Mouse (Mus musculus) thymus, postnatal 25 days (tissue): ENCODE results near the gene F2rl3.

Experiments
- DNase-seq: peaks from one replicate; pipeline ENCODE4 v3.0.0; 2022

The F2rl3 gene

DNA sequence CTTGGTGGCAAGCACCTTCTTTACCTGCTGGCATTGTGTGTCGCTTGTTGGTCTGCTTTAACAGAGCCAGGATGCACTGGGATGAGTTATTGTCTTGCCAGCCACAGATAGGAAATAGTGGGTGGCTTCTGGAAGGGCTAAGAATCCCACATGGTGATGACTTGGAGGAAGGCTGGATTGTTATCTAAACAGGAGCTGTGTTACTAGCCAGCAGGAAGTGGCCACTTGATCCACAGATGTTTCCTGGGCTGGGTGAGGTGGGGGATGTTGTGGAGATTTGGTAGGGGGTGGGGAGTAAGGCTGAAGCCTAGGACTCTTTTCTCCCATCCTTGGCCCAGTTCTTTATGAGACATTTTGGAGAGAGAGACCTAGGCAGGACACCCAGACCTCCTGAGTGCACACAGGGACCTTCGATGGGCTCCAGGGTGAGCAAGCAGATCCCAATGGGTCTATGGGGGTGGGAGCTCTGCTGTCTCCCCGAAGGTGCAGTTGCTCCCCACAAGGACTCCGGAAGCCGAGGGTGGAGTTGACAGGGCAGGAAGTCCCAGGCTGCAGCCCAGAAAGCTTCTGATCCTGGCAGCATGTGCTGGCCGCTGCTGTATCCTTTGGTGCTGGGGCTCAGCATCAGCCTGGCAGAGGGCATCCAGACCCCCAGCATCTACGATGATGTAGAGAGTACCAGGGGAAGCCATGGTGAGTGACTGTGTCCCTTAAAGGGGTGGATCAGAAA is at the start of gene F2rl3:
TSS of gene F2rl3 (plus strand) at position 559 of the 730 bp plus-strand sequence.
- DNase-seq = peak; percentile 67

- no peak for DNase-seq
Measured at GRCm38 (mm10) chr8:72712569-72712968, 49.1 kb upstream of the F2rl3 start.

DNA sequence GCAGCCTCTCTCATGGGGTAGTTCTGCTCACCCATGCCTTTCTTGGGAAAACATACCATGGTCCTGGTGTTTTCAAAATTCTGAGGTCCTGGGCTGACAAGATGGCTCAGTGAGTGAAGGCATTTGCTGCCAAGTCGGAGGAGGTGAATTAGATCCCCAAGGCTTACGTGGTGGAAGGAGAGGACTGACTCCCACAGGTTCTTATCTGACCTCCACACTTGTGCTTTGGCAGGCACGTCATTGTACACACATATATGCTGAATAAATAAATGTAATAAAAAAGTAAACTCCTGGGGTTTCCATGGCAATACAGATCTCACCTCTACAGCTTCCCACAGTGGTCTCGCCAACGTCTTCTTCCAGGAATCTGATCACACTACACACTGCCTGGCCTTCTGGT is 45.1 kb upstream of the F2rl3 start:
- no peak for DNase-seq

DNA sequence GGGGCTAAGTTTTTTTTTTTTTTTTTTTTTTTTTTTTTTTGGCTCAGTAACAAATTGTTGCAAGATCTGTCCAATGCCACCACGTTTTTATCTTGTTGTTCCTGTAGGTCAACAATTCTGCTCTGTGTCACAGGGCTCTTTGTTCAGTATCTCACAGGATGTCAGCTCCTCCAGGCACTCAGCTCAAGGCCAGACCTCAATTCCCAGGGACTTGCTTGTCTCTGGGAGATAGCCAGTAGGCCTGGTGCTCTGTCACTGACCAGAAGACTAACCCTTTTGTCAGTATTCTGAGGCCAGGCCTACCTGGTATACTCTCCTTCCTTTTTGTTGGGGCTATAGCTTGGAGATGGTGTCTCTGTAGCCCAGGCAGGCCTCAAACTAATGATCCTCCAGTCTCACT is 41.1 kb upstream of the F2rl3 start:
- no peak for DNase-seq

DNA sequence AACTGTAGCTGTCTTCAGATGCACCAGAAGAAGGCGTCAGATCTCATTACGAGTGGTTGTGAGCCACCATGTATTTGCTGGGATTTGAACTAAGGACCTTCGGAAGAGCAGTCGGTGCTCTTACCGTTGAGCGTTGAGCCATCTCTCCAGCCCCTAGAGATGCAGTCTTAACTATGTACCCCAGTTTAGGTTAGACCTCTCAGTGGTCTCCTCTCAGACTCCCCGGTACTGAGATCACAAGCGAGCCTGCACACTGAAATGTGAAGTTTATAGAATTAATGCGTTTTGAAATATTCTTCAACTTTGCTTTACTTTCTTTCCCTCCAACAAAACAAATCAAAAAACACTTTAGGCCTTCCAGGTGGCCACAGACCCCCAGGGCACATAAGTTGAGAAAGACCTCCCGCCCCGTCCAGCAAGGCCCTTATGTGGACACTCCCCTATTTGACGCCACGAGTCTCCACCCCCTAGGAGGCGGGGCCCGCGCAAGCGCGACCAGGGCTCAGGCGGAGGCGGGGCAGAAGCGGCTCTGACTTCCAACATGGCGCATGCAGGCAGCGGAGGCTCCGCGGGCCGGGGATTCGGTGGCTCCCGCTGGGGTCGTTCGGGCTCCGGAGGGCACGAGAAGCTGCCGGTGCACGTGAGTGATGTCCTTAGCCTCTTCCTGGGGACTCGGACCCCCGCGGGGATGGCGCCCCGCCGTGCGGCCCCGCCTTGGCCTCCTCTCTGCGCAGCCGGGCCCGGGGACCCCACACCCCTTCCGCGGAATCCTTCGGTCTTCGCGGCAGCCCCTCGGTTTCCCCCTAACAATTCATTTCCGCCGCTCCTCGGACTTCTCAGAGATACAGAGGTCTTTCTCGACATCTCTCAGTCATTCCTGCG is 38.7 kb upstream of the F2rl3 start, which contains the start of gene Sin3b:
TSS of gene Sin3b (plus strand) at position 517 of the 882 bp plus-strand sequence.
- peak; percentile 97 for DNase-seq

GRCm38 (mm10) chr8:72723651-72724001 is 38.1 kb upstream of the F2rl3 start:
- no peak for DNase-seq

- DNase-seq = no peak
Measured at GRCm38 (mm10) chr8:72728636-72729035, 33.0 kb upstream of the F2rl3 start.

- DNase-seq = peak; percentile 72
Measured at GRCm38 (mm10) chr8:72735001-72735400, 26.7 kb upstream of the F2rl3 start.

- DNase-seq = no peak
Measured at GRCm38 (mm10) chr8:72736868-72737267, 24.8 kb upstream of the F2rl3 start.

- DNase-seq = peak; percentile 69
Measured at GRCm38 (mm10) chr8:72746061-72746460, 15.6 kb upstream of the F2rl3 start.

GRCm38 (mm10) chr8:72749846-72750245 is 11.8 kb upstream of the F2rl3 start:
- DNase-seq = no peak

GRCm38 (mm10) chr8:72750266-72750665 is 11.4 kb upstream of the F2rl3 start:
- DNase-seq = no peak

DNA sequence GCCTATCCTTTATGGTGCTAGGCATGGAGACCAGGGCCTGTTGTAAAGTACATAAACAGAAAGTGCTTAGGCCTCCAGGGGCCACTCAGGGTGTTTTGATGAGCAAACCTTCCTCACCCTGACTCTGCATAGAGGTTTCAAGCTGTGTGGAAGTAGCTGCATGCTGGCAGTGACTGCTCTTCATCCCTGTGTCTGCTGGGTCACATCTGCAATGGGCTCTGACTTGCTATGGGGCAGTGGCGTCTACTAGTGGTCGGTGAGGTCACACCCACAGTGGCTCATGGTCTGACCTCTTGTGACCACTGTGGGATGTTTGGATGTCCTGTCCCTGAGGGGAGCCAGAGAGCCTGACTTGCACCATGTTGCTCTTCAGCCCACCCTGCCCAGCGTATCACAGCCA is 10.6 kb upstream of the F2rl3 start:
- peak; percentile 0 for DNase-seq

DNA sequence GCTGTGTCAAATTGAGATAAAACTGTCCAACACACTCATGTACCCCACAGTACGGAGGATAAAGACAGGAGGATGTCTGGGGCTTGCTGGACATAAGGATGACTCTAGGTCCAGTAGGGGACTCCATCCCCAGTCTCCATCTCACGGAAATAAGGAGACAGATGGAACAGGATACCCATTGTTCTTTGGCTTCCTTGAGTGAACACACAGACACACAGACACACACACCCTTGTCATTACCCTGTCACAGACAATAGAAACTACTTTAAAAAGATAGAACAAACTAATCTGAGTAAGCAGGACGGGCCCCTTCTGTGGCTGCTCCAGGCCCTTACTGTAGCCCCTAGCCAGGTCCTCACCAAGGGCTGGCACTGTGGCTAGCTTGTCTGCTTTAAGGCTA is 9.4 kb upstream of the F2rl3 start:
- DNase-seq = no peak

GRCm38 (mm10) chr8:72753165-72753564 is 8.5 kb upstream of the F2rl3 start:
- peak; percentile 0 for DNase-seq

DNA sequence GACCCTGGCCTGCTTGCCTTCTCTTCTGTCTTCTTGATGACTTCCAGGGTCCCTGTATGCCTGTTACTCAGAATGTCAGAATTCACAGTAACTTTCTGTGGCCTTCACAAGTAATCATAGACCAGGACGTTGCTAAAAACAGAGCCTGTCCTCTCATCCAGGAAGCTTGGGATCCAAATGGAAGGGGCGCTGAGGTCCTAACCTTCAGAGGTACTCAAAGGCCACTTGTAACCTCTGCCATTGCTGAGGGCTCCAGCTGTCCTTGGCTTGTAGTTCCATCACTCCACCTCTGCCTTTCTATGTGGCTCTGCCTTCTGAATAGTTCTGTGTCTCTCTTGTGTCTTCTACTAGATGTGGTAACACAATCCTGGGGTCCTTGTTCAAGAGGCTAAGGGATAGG is 7.9 kb upstream of the F2rl3 start:
- peak; percentile 0 for DNase-seq

DNA sequence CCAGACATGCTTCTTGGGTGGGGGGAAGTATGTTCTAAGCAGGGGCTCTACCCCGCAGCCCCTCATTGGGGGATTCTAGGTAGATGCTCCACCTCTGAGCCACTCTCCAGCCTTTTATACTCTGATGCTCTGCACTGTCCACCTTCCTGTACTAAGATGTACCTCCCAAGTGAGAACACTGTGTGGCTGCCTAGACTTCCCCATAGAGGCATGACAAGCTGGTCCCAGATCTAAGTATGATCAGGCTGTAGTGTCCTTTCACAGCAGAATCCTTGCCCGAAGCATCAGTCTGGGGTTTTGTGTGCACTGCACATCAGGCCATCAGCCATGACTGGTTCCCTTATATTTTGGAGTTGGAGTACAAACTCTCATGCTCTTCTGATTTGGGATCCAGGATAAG is 5.6 kb upstream of the F2rl3 start:
- DNase-seq = no peak

- no peak for DNase-seq
Measured at GRCm38 (mm10) chr8:72756771-72757390, 4.8 kb upstream of the F2rl3 start.

DNA sequence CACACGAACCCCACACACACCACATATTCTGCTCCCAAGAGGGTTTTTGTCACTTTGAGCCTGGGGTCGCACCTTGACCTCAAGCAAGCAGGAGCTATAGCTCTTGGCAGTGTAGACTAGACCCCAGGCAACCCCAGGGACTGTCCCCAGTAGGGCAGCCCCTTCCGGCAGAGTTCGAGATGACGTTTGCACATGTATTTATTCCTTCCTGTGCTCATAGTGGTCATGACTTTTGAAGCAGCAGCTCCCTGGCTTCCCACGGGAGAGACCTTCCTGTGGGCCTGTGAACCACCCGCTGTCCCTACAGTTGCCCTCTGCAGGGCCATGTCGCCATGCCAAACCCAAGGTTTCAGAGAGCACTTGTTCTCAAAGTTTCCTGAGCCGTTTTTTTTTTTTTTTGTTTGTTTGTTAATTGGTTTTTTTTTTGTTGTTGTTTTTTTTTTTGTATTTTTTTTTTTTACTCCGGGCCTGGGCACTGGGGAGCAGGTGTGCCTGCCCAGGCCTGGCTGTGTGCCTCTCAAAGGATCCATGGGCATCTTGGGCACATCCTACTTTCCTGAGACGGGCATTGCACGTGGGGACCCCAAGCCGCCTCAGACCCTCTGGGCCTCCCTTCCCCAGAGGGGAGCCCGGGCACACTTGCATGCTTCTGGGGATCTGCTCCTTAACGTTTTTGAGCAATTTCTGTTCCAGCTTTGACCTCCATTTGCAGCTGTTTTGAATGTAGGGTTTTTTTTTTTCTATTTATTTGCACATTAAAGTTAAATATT is 4.1 kb upstream of the F2rl3 start:
- DNase-seq = no peak

- DNase-seq = no peak
Measured at GRCm38 (mm10) chr8:72758310-72758709, 3.4 kb upstream of the F2rl3 start.

GRCm38 (mm10) chr8:72760216-72760615 is 1.5 kb upstream of the F2rl3 start:
- no peak for DNase-seq

DNA sequence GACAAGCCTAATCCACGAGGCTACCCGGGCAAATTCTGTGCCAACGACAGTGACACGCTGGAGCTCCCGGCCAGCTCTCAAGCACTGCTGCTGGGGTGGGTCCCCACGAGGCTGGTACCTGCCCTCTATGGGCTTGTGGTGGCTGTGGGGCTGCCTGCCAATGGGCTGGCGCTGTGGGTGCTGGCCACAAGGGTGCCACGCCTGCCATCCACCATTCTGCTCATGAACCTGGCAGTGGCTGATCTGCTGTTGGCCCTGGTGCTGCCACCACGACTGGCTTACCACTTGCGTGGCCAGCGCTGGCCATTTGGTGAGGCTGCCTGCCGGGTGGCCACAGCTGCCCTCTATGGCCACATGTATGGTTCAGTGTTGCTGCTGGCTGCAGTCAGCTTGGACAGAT is 626 bp downstream of the F2rl3 start:
- no peak for DNase-seq

DNA sequence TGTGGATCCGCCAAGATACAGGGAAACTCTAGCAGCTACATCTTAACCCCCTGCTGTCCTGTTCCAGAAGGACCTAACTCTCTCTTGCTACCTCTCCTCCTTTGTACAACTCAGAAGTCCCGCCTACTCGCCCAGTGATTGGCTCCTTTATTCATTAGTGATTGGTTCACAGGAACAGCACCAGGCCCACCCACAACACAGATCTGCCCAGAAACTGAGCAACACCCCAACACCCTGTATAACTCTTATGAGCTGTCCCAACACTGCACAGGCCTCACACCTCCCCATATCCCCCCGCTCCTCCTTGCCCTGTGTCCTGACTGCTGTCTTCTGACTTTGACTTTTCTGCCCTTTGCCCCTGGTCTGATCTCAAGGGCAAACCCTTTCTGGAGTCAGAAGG is 4.0 kb downstream of the F2rl3 start:
- no peak for DNase-seq
